Mouse (Mus musculus) lung, postnatal 0 days (tissue): ENCODE data around the gene Ttc29. TPM values are rescaled to one million over a fixed set of nuclear protein-coding genes. Genes with fewer than 3 reads are reported as not detected.

Experiments used
- ATAC-seq: fragments of 200-750 bp; cut with Nextera tagmentation; 2 replicates; pipeline ENCODE4 v1.8.0; 2017; ENCODE audit warnings: moderate library complexity
- DNase-seq: peaks from one replicate; pipeline ENCODE4 v3.0.0-alpha.2; 2016; ENCODE audit warnings: low spot score
- H3K27ac ChIP-seq: fragments of 300-500 bp; sonication (generic); 2 replicates; pipeline ENCODE4 v1.5.1; 2014; ENCODE audit warnings: antibody characterized with exemption, mild to moderate bottlenecking, low read length, mixed read lengths
- H3K27me3 ChIP-seq: fragments of 300-500 bp; sonication (generic); replicated peaks from 2 replicates; pipeline ENCODE4 v1.6.1; 2014; ENCODE audit warnings: low read length, mixed read lengths; ENCODE audit not compliant: insufficient read depth
- H3K36me3 ChIP-seq: fragments of 300-500 bp; sonication (generic); 2 replicates; pipeline ENCODE4 v1.6.1; 2014; ENCODE audit warnings: low read length, mixed read lengths; ENCODE audit not compliant: insufficient read depth
- H3K4me1 ChIP-seq: fragments of 300-500 bp; sonication (generic); 2 replicates; pipeline ENCODE4 v1.6.1; 2014; ENCODE audit warnings: antibody characterized with exemption, low read depth, low read length, mixed read lengths; ENCODE audit not compliant: insufficient read depth
- H3K4me2 ChIP-seq: fragments of 300-500 bp; sonication (generic); replicated peaks from 2 replicates; pipeline ENCODE4 v1.6.1; 2014; ENCODE audit warnings: low read depth, mild to moderate bottlenecking, low read length, moderate library complexity, mixed read lengths
- H3K4me3 ChIP-seq: fragments of 300-500 bp; sonication (generic); 2 replicates; pipeline ENCODE4 v1.5.1; 2014; ENCODE audit warnings: low read depth, low read length
- H3K9ac ChIP-seq: fragments of 300-500 bp; sonication (generic); replicated peaks from 2 replicates; pipeline ENCODE4 v1.6.1; 2014; ENCODE audit warnings: low read depth, mild to moderate bottlenecking
- H3K9me3 ChIP-seq: fragments of 300-500 bp; sonication (generic); 2 replicates; pipeline ENCODE4 v1.6.1; 2016; ENCODE audit warnings: low read length, mixed read lengths
- CTCF ChIP-seq: IDR thresholded peaks from 2 replicates; pipeline ENCODE4 v1.5.1; 2016; ENCODE audit warnings: antibody characterized with exemption, mild to moderate bottlenecking
- EP300 ChIP-seq: IDR thresholded peaks from 2 replicates; pipeline ENCODE4 v1.6.1; 2016; ENCODE audit warnings: antibody characterized with exemption, mild to moderate bottlenecking, control low read depth
- WGBS: fragments of 180-500 bp; shearing (Covaris S2); extraction: QIAGEN DNeasy Blood & Tissue Kit; methylation state at CpG from one replicate; pipeline ENCODE4 v1.1.7; 2014; 5-methylcytosine and 5-hydroxymethylcytosine counted together
- polyA plus RNA-seq: library from polyadenylated mRNA; unstranded; fragments of >200 nt; fragmentation: Nextera tagmentation; extraction: Ambion mirVana; gene quantifications from 2 replicates; pipeline ENCODE4 v1.2.1, GENCODE M21; 2015

Gene Ttc29
- polyA plus RNA-seq, 1 experiment from 2014 or later: 5.6 TPM

- Histone ChIP-seq H3K27ac (no peak overlapping the region), H3K4me2 (no peak overlapping the region), H3K36me3 (no peaks in the 10 kb centered on the region), H3K4me1 (no peaks in the 10 kb centered on the region), H3K4me3 (no peak overlapping the region), H3K9ac (no peak overlapping the region), H3K27me3 (peaks cover 16% of the 10 kb centered on the region; the same call in 1 of the 2 replicates), H3K9me3 (no peaks in the 10 kb centered on the region)
- no peak for TF ChIP-seq CTCF
- TF ChIP-seq EP300: no peak
- ATAC-seq (no peak), DNase-seq (no peak)
- WGBS: 0% methylated on average over 10 of the region's 10 CpGs
Observed at GRCm38 (mm10) chr8:78426455-78426854, 213.4 kb downstream of the Ttc29 start.

GRCm38 (mm10) chr8:78426875-78427768 lies 214.0 kb downstream of the Ttc29 start:
- ATAC-seq (no peak), DNase-seq (no peak)
- Histone ChIP-seq H3K9ac (no peak overlapping the region), H3K4me1 (no peaks in the 10 kb centered on the region), H3K9me3 (no peaks in the 10 kb centered on the region), H3K27me3 (peaks cover 23% of the 10 kb centered on the region; the same call in 1 of the 2 replicates), H3K27ac (no peak overlapping the region), H3K36me3 (no peaks in the 10 kb centered on the region), H3K4me3 (no peak overlapping the region), H3K4me2 (no peak overlapping the region)
- 4% methylated on average over 32 of the region's 32 CpGs for WGBS
- no peak for TF ChIP-seq CTCF
- TF ChIP-seq EP300: no peak

GRCm38 (mm10) chr8:78427769-78428130 lies 214.7 kb downstream of the Ttc29 start:
- no peak for DNase-seq
- TF ChIP-seq EP300 (no peak), CTCF (no peak)
- no peak for ATAC-seq

GRCm38 (mm10) chr8:78428148-78428547 lies 215.1 kb downstream of the Ttc29 start:
- 10% methylated on average over 11 of the region's 11 CpGs for WGBS
- Histone ChIP-seq H3K9me3 (no peaks in the 10 kb centered on the region), H3K36me3 (no peaks in the 10 kb centered on the region), H3K4me2 (no peak overlapping the region), H3K9ac (no peak overlapping the region), H3K4me1 (no peaks in the 10 kb centered on the region), H3K27me3 (peaks cover 32% of the 10 kb centered on the region; the same call in 1 of the 2 replicates), H3K4me3 (no peak overlapping the region), H3K27ac (no peak overlapping the region)
- no peak for DNase-seq
- TF ChIP-seq CTCF (no peak), EP300 (no peak)
- no peak for ATAC-seq

More at GRCm38 (mm10) chr8:78427769-78428130, 214.7 kb downstream of the Ttc29 start:
- no peaks in the 10 kb centered on the region for H3K4me1 ChIP-seq
- no peak overlapping the region for H3K27ac ChIP-seq
- H3K27me3 ChIP-seq: peaks cover 29% of the 10 kb centered on the region; the same call in 1 of the 2 replicates
- H3K4me3 ChIP-seq: no peak overlapping the region
- WGBS: 3% methylated on average over 8 of the region's 8 CpGs
- no peak overlapping the region for H3K4me2 ChIP-seq
- H3K9ac ChIP-seq: no peak overlapping the region
- no peaks in the 10 kb centered on the region for H3K9me3 ChIP-seq
- no peaks in the 10 kb centered on the region for H3K36me3 ChIP-seq

GRCm38 (mm10) chr8:78431356-78431755 lies 218.3 kb downstream of the Ttc29 start:
- ATAC-seq (no peak), DNase-seq (peak; percentile 66)
- Histone ChIP-seq H3K9ac (no peak overlapping the region), H3K4me3 (no peak overlapping the region), H3K27me3 (peaks cover 59% of the 10 kb centered on the region), H3K36me3 (no peaks in the 10 kb centered on the region), H3K9me3 (no peaks in the 10 kb centered on the region), H3K4me2 (no peak overlapping the region), H3K27ac (no peak overlapping the region), H3K4me1 (no peaks in the 10 kb centered on the region)
- TF ChIP-seq EP300 (no peak), CTCF (no peak)
- WGBS: 3% methylated on average over 4 of the region's 4 CpGs

- H3K4me3 ChIP-seq: no peak overlapping the region
- no peak for ATAC-seq
- no peaks in the 10 kb centered on the region for H3K4me1 ChIP-seq
- no peaks in the 10 kb centered on the region for H3K36me3 ChIP-seq
- no peaks in the 10 kb centered on the region for H3K9me3 ChIP-seq
- no peak overlapping the region for H3K4me2 ChIP-seq
- peaks cover 59% of the 10 kb centered on the region for H3K27me3 ChIP-seq
- 35% methylated on average over 1 of the region's 1 CpGs for WGBS
- H3K9ac ChIP-seq: no peak overlapping the region
- DNase-seq: no peak
- TF ChIP-seq EP300 (no peak), CTCF (no peak)
- no peak overlapping the region for H3K27ac ChIP-seq
Observed at GRCm38 (mm10) chr8:78432451-78432850, 219.4 kb downstream of the Ttc29 start.
